Mouse (Mus musculus): ENCODE results near the gene Marc1.

- TF ChIP-seq GATA1 (IDR thresholded peaks at IDR 0.05; ENCODE audit: low read length) (no peak), TAL1 (IDR thresholded peaks at IDR 0.05; ENCODE audit: low read length) (no peak)
Measured at GRCm38 (mm10) chr1:184781286-184782160, 29.6 kb downstream of the Marc1 start.
